Mouse (Mus musculus) testis, adult 2 months (tissue): ENCODE data around the gene Brk1.

Source experiments
- CTCF ChIP-seq: fragments of 200-500 bp; IDR thresholded peaks from 2 replicates; pipeline ENCODE4 v1.5.1; 2012; ENCODE audit warnings: low read depth, mild to moderate bottlenecking, inconsistent platforms, low read length, moderate library complexity; ENCODE audit not compliant: control insufficient read depth, insufficient read depth, insufficient replicate concordance
- POLR2A ChIP-seq: fragments of 200-500 bp; IDR thresholded peaks from 2 replicates; pipeline ENCODE4 v1.6.1; 2012; ENCODE audit warnings: low read depth, mild to moderate bottlenecking, inconsistent platforms, low read length, moderate library complexity; ENCODE audit not compliant: control insufficient read depth

- TF ChIP-seq POLR2A (no peak), CTCF (no peak)
Measured at GRCm38 (mm10) chr6:113643021-113643420, 38.4 kb downstream of the Brk1 start.
